Mouse (Mus musculus) forebrain, embryonic 12.5 days (tissue): ENCODE results near the gene Mn1. TPM values are rescaled to one million over a fixed set of nuclear protein-coding genes. Genes with fewer than 3 reads are reported as not detected.

ENCODE experiments used
- ATAC-seq: fragments of 200-750 bp; cut with Nextera tagmentation; 2 replicates; pipeline ENCODE4 v1.8.0; 2017; ENCODE audit warnings: moderate TSS enrichment; ENCODE audit not compliant: low FRiP score
- H3K27ac ChIP-seq: fragments of 300-500 bp; sonication (generic); 2 replicates; pipeline ENCODE4 v1.5.1; 2016; ENCODE audit warnings: mild to moderate bottlenecking
- H3K27me3 ChIP-seq: fragments of 300-500 bp; sonication (generic); 2 replicates; pipeline ENCODE4 v1.6.1; 2016; ENCODE audit warnings: mild to moderate bottlenecking
- H3K36me3 ChIP-seq: fragments of 300-500 bp; sonication (generic); replicated peaks from 2 replicates; pipeline ENCODE4 v1.6.1; 2016; ENCODE audit warnings: mild to moderate bottlenecking
- H3K4me1 ChIP-seq: fragments of 300-500 bp; sonication (generic); 2 replicates; pipeline ENCODE4 v1.6.1; 2016
- H3K4me2 ChIP-seq: fragments of 300-500 bp; sonication (generic); 2 replicates; pipeline ENCODE4 v1.6.1; 2016; ENCODE audit warnings: mild to moderate bottlenecking, moderate library complexity
- H3K4me3 ChIP-seq: fragments of 300-500 bp; sonication (generic); replicated peaks from 2 replicates; pipeline ENCODE4 v1.5.1; 2016; ENCODE audit warnings: mild to moderate bottlenecking
- H3K9ac ChIP-seq: fragments of 300-500 bp; sonication (generic); 2 replicates; pipeline ENCODE4 v1.6.1; 2016; ENCODE audit warnings: mild to moderate bottlenecking
- H3K9me3 ChIP-seq: fragments of 300-500 bp; sonication (generic); 2 replicates; pipeline ENCODE4 v1.6.1; 2016
- WGBS: fragments of 180-500 bp; shearing (Covaris S2); methylation state at CpG from one replicate; pipeline ENCODE4 v1.1.7; 2016; 5-methylcytosine and 5-hydroxymethylcytosine counted together
- polyA plus RNA-seq: library from polyadenylated mRNA; unstranded; fragments of >200 nt; fragmentation: Nextera tagmentation; extraction: Ambion mirVana; gene quantifications from 2 replicates; pipeline ENCODE4 v1.2.1, GENCODE M21; 2016

Gene Mn1
- polyA plus RNA-seq, 1 experiment from 2014 or later: 55.8 TPM

GRCm38 (mm10) chr5:111440264-111440663 lies 23.1 kb downstream of the Mn1 start:
- WGBS: 92% methylated on average over 4 of the region's 4 CpGs

GRCm38 (mm10) chr5:111442151-111442871 lies 25.1 kb downstream of the Mn1 start:
- Histone ChIP-seq H3K4me2 (no peak overlapping the region), H3K27ac (no peak overlapping the region; the same call in 1 of the 2 replicates), H3K27me3 (no peaks in the 10 kb centered on the region), H3K4me3 (no peak overlapping the region), H3K36me3 (peaks cover 77% of the 10 kb centered on the region), H3K9me3 (no peaks in the 10 kb centered on the region), H3K9ac (no peak overlapping the region), H3K4me1 (peaks cover 76% of the 10 kb centered on the region)
- ATAC-seq: no peak
- WGBS: 80% methylated on average over 11 of the region's 11 CpGs

More at GRCm38 (mm10) chr5:111440264-111440663, 23.1 kb downstream of the Mn1 start:
- H3K27ac ChIP-seq: no peak overlapping the region
- H3K9ac ChIP-seq: no peak overlapping the region
- H3K9me3 ChIP-seq: no peaks in the 10 kb centered on the region
- no peak overlapping the region for H3K4me2 ChIP-seq
- H3K27me3 ChIP-seq: no peaks in the 10 kb centered on the region
- ATAC-seq: no peak
- peaks cover 81% of the 10 kb centered on the region for H3K36me3 ChIP-seq
- no peak overlapping the region for H3K4me3 ChIP-seq
- H3K4me1 ChIP-seq: peaks cover 77% of the 10 kb centered on the region

GRCm38 (mm10) chr5:111443636-111444035 lies 26.5 kb downstream of the Mn1 start:
- no peak for ATAC-seq
- Histone ChIP-seq H3K9ac (no peak overlapping the region), H3K4me1 (peaks cover 76% of the 10 kb centered on the region), H3K27me3 (no peaks in the 10 kb centered on the region), H3K4me3 (no peak overlapping the region), H3K9me3 (no peaks in the 10 kb centered on the region), H3K36me3 (peaks cover 76% of the 10 kb centered on the region), H3K27ac (no peak overlapping the region), H3K4me2 (no peak overlapping the region)
- WGBS: 89% methylated on average over 3 of the region's 3 CpGs

- 93% methylated on average over 4 of the region's 4 CpGs for WGBS
- Histone ChIP-seq H3K9me3 (no peaks in the 10 kb centered on the region), H3K36me3 (peaks cover 76% of the 10 kb centered on the region), H3K4me1 (peaks cover 83% of the 10 kb centered on the region), H3K4me3 (no peak overlapping the region), H3K27ac (peak overlapping the region; percentile 38), H3K27me3 (no peaks in the 10 kb centered on the region), H3K4me2 (no peak overlapping the region), H3K9ac (no peak overlapping the region)
- no peak for ATAC-seq
Observed at GRCm38 (mm10) chr5:111444361-111444760, 27.2 kb downstream of the Mn1 start.

- peaks cover 73% of the 10 kb centered on the region for H3K36me3 ChIP-seq
- 12% methylated on average over 7 of the region's 7 CpGs for WGBS
- H3K4me1 ChIP-seq: peaks cover 75% of the 10 kb centered on the region
- H3K9ac ChIP-seq: peak overlapping the region; percentile 30
- no peaks in the 10 kb centered on the region for H3K27me3 ChIP-seq
- peak overlapping the region; percentile 70 for H3K27ac ChIP-seq
- ATAC-seq: 0 out of 2 replicates have a peak, but pooled peaks have one; percentile 30
- H3K9me3 ChIP-seq: no peaks in the 10 kb centered on the region
- peak overlapping the region; percentile 4; the same call in 1 of the 2 replicates for H3K4me2 ChIP-seq
- H3K4me3 ChIP-seq: no peak overlapping the region
Observed at GRCm38 (mm10) chr5:111446652-111447051, 29.5 kb downstream of the Mn1 start.

GRCm38 (mm10) chr5:111449700-111450099 lies 32.5 kb downstream of the Mn1 start:
- no peak overlapping the region for H3K9ac ChIP-seq
- WGBS: 67% methylated on average over 8 of the region's 8 CpGs

GRCm38 (mm10) chr5:111454240-111454639 lies 37.1 kb downstream of the Mn1 start:
- Histone ChIP-seq H3K9ac (no peak overlapping the region), H3K4me2 (no peak overlapping the region), H3K4me3 (no peak overlapping the region), H3K4me1 (peaks cover 11% of the 10 kb centered on the region), H3K36me3 (peaks cover 90% of the 10 kb centered on the region), H3K9me3 (no peaks in the 10 kb centered on the region), H3K27me3 (no peaks in the 10 kb centered on the region), H3K27ac (no peak overlapping the region; the same call in 1 of the 2 replicates)
- 85% methylated on average over 5 of the region's 5 CpGs for WGBS
- no peak for ATAC-seq

More at GRCm38 (mm10) chr5:111449700-111450099, 32.5 kb downstream of the Mn1 start:
- no peaks in the 10 kb centered on the region for H3K27me3 ChIP-seq
- H3K4me2 ChIP-seq: no peak overlapping the region
- H3K9me3 ChIP-seq: no peaks in the 10 kb centered on the region
- H3K27ac ChIP-seq: 0 out of 2 replicates have a peak overlapping the region, but pooled peaks have one; percentile 42
- peaks cover 53% of the 10 kb centered on the region for H3K4me1 ChIP-seq
- ATAC-seq: no peak
- H3K4me3 ChIP-seq: no peak overlapping the region
- H3K36me3 ChIP-seq: peaks cover 80% of the 10 kb centered on the region

GRCm38 (mm10) chr5:111454876-111455275 lies 37.7 kb downstream of the Mn1 start:
- H3K27ac ChIP-seq: no peak overlapping the region
- no peak overlapping the region for H3K4me3 ChIP-seq
- H3K9me3 ChIP-seq: no peaks in the 10 kb centered on the region
- H3K9ac ChIP-seq: no peak overlapping the region
- no peak for ATAC-seq
- peaks cover 9% of the 10 kb centered on the region for H3K4me1 ChIP-seq
- no peaks in the 10 kb centered on the region for H3K27me3 ChIP-seq
- WGBS: 93% methylated on average over 6 of the region's 6 CpGs
- peaks cover 85% of the 10 kb centered on the region for H3K36me3 ChIP-seq
- no peak overlapping the region for H3K4me2 ChIP-seq

- H3K9ac ChIP-seq: no peak overlapping the region
- H3K36me3 ChIP-seq: peaks cover 56% of the 10 kb centered on the region
- no peak overlapping the region for H3K4me3 ChIP-seq
- 91% methylated on average over 6 of the region's 6 CpGs for WGBS
- ATAC-seq: 0 out of 2 replicates have a peak, but pooled peaks have one; percentile 24
- no peak overlapping the region for H3K27ac ChIP-seq
- H3K9me3 ChIP-seq: no peaks in the 10 kb centered on the region
- no peaks in the 10 kb centered on the region for H3K27me3 ChIP-seq
- H3K4me2 ChIP-seq: no peak overlapping the region
- peaks cover 12% of the 10 kb centered on the region; the same call in 1 of the 2 replicates for H3K4me1 ChIP-seq
Observed at GRCm38 (mm10) chr5:111458675-111459074, 41.5 kb downstream of the Mn1 start.

- H3K4me1 ChIP-seq: peaks cover 6% of the 10 kb centered on the region
- ATAC-seq: peak; percentile 57; the same call in 1 of the 2 replicates
- WGBS: 68% methylated on average over 11 of the region's 11 CpGs
- no peaks in the 10 kb centered on the region for H3K36me3 ChIP-seq
- H3K4me3 ChIP-seq: no peak overlapping the region
- H3K9me3 ChIP-seq: no peaks in the 10 kb centered on the region
- 0 out of 2 replicates have a peak overlapping the region, but pooled peaks have one; percentile 13 for H3K27ac ChIP-seq
- no peak overlapping the region for H3K4me2 ChIP-seq
- no peaks in the 10 kb centered on the region for H3K27me3 ChIP-seq
- H3K9ac ChIP-seq: peak overlapping the region; percentile 17; the same call in 1 of the 2 replicates
Observed at GRCm38 (mm10) chr5:111465811-111466299, 48.7 kb downstream of the Mn1 start.

GRCm38 (mm10) chr5:111466429-111466828 lies 49.3 kb downstream of the Mn1 start:
- Histone ChIP-seq H3K9ac (no peak overlapping the region), H3K4me2 (no peak overlapping the region), H3K9me3 (no peaks in the 10 kb centered on the region), H3K27ac (0 out of 2 replicates have a peak overlapping the region, but pooled peaks have one; percentile 13), H3K4me3 (no peak overlapping the region), H3K27me3 (no peaks in the 10 kb centered on the region), H3K36me3 (no peaks in the 10 kb centered on the region), H3K4me1 (peaks cover 6% of the 10 kb centered on the region)
- 86% methylated on average over 9 of the region's 9 CpGs for WGBS
- no peak for ATAC-seq

GRCm38 (mm10) chr5:111467699-111468098 lies 50.5 kb downstream of the Mn1 start:
- Histone ChIP-seq H3K9ac (no peak overlapping the region), H3K27me3 (no peaks in the 10 kb centered on the region), H3K4me3 (no peak overlapping the region), H3K4me2 (no peak overlapping the region), H3K9me3 (no peaks in the 10 kb centered on the region), H3K36me3 (no peaks in the 10 kb centered on the region), H3K27ac (no peak overlapping the region), H3K4me1 (peaks cover 6% of the 10 kb centered on the region)
- 91% methylated on average over 5 of the region's 5 CpGs for WGBS
- ATAC-seq: no peak
